Mouse (Mus musculus) neural tube, embryonic 15.5 days (tissue): Measurements from ENCODE around the gene Rfx4. TPM values are rescaled to one million over a fixed set of nuclear protein-coding genes. Genes with fewer than 3 reads are reported as not detected.

Source experiments
- ATAC-seq: fragments of 200-750 bp; cut with Nextera tagmentation; 2 replicates; pipeline ENCODE4 v1.8.0; 2017; ENCODE audit warnings: mild to moderate bottlenecking, moderate TSS enrichment, moderate library complexity; ENCODE audit not compliant: low FRiP score
- H3K27ac ChIP-seq: fragments of 300-500 bp; sonication (generic); replicated peaks from 2 replicates; pipeline ENCODE4 v1.5.1; 2015; ENCODE audit warnings: mild to moderate bottlenecking, inconsistent platforms
- H3K27me3 ChIP-seq: fragments of 300-500 bp; sonication (generic); replicated peaks from 2 replicates; pipeline ENCODE4 v1.6.1; 2015; ENCODE audit warnings: inconsistent platforms
- H3K36me3 ChIP-seq: fragments of 300-500 bp; sonication (generic); 2 replicates; pipeline ENCODE4 v1.6.1; 2015; ENCODE audit warnings: inconsistent platforms
- H3K4me1 ChIP-seq: fragments of 300-500 bp; sonication (generic); 2 replicates; pipeline ENCODE4 v1.6.1; 2015; ENCODE audit warnings: inconsistent platforms
- H3K4me2 ChIP-seq: fragments of 300-500 bp; sonication (generic); 2 replicates; pipeline ENCODE4 v1.6.1; 2015; ENCODE audit warnings: inconsistent platforms, mild to moderate bottlenecking, moderate library complexity
- H3K4me3 ChIP-seq: fragments of 300-500 bp; sonication (generic); replicated peaks from 2 replicates; pipeline ENCODE4 v1.5.1; 2015; ENCODE audit warnings: mild to moderate bottlenecking, inconsistent platforms
- H3K9ac ChIP-seq: fragments of 300-500 bp; sonication (generic); replicated peaks from 2 replicates; pipeline ENCODE4 v1.6.1; 2015; ENCODE audit warnings: mild to moderate bottlenecking, inconsistent platforms
- H3K9me3 ChIP-seq: fragments of 300-500 bp; sonication (generic); replicated peaks from 2 replicates; pipeline ENCODE4 v1.6.1; 2016; ENCODE audit warnings: inconsistent platforms
- WGBS: fragments of 180-500 bp; shearing (Covaris S2); methylation state at CpG from one replicate; pipeline ENCODE4 v1.1.7; 2015; ENCODE audit warnings: mixed read lengths; 5-methylcytosine and 5-hydroxymethylcytosine counted together
- polyA plus RNA-seq: library from polyadenylated mRNA; unstranded; fragments of >200 nt; fragmentation: Nextera tagmentation; extraction: Ambion mirVana; gene quantifications from 2 replicates; pipeline ENCODE4 v1.2.1, GENCODE M21; 2015

The Rfx4 gene
- polyA plus RNA-seq, 1 experiment from 2014 or later, result 15.9 TPM

DNA sequence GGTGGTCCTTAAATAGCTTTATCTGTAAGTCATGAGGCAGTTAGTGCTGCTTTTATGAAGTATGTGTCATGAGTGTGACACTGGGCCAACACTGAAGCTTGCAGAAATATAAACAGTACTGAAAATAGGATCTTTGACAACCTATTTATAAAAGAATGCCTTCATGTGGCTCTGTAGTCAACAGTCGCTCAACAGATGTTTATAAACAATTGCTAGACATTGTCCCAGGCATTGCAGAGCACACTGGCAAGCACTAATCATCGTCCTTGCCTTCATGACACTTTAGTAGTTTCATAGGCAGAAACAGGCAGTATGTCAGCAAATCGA is 193.8 kb downstream of the Rfx4 start:
- no peaks in the 10 kb centered on the region for H3K9me3 ChIP-seq
- H3K27ac ChIP-seq, result no peak overlapping the region
- H3K4me2 ChIP-seq, result no peak overlapping the region
- peaks cover 19% of the 10 kb centered on the region for H3K36me3 ChIP-seq
- H3K4me1 ChIP-seq, result peaks cover 17% of the 10 kb centered on the region
- ATAC-seq, result no peak
- H3K27me3 ChIP-seq, result no peaks in the 10 kb centered on the region
- H3K4me3 ChIP-seq, result no peak overlapping the region
- H3K9ac ChIP-seq, result no peak overlapping the region
- WGBS, result 88% methylated on average over 3 of the region's 3 CpGs

DNA sequence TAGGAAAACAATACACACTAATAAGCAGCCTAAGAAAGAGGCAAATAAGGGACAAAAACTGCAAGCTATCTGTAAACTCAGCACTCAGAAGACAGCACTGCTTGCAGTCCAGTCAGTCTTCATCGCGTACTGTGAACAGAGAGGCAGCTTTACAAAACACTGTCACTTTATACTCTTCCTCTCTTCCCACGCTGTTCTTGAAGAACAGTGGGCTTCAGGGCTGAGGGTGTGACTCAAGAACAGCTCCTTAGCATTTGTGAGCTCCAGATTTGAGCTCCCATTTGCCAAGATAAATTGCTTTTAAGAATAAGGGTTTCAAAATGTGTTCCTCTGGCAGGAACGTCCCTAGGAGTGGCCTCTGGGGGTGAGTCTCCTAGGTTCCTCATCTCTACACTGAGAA is 194.5 kb downstream of the Rfx4 start:
- Histone ChIP-seq H3K36me3 (peaks cover 22% of the 10 kb centered on the region), H3K27ac (no peak overlapping the region), H3K27me3 (no peaks in the 10 kb centered on the region), H3K9me3 (no peaks in the 10 kb centered on the region), H3K4me3 (no peak overlapping the region), H3K4me1 (peaks cover 17% of the 10 kb centered on the region), H3K4me2 (no peak overlapping the region), H3K9ac (no peak overlapping the region)
- ATAC-seq, result no peak
- 68% methylated on average over 4 of the region's 4 CpGs for WGBS

DNA sequence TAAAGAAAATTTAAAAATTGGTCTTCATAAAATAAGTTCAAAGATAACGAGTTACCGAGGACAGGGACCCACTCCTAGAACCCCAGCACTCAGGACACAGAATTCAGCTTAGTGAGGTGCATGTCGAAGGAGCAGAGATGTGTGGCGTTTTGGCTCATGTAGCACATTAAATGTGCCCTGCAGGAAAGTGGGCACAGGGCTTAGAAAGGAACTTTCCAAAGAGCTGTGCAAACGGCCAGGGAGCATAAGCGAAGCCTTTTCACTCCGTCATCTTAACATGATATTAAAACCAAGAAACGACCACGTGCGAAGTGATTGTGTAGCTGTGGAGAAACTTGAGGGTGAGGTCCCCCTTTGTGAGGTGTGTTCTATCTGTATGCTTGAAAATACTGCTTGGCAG is 198.4 kb downstream of the Rfx4 start:
- H3K9ac ChIP-seq, result no peak overlapping the region
- H3K27ac ChIP-seq, result no peak overlapping the region
- ATAC-seq, result no peak
- peaks cover 18% of the 10 kb centered on the region for H3K4me1 ChIP-seq
- no peaks in the 10 kb centered on the region for H3K27me3 ChIP-seq
- no peak overlapping the region for H3K4me3 ChIP-seq
- WGBS, result 92% methylated on average over 10 of the region's 10 CpGs
- H3K9me3 ChIP-seq, result no peaks in the 10 kb centered on the region
- H3K36me3 ChIP-seq, result peaks cover 9% of the 10 kb centered on the region; the same call in 1 of the 2 replicates
- H3K4me2 ChIP-seq, result no peak overlapping the region

Other genes with a start within 250 kb of the Rfx4 start
- 55.9 and 57.2 TPM in 2 replicates for gene Ckap4, start 222.0 kb upstream of the Rfx4 start, polyA plus RNA-seq
- gene Tcp11l2, start 179.4 kb upstream of the Rfx4 start, polyA plus RNA-seq, result 27.5 and 27.8 TPM in 2 replicates
- 13.5 and 13.6 TPM in 2 replicates for gene Polr3b, start 133.8 kb upstream of the Rfx4 start, polyA plus RNA-seq
- gene Ric8b, start 161.6 kb downstream of the Rfx4 start, polyA plus RNA-seq, result 42.9 and 44.0 TPM in 2 replicates